Mouse (Mus musculus): ENCODE measurements around the gene Ddx25.

Gene Ddx25

GRCm38 (mm10) chr9:35541488-35541887, 16.8 kb downstream of the Ddx25 start:
- DNase-seq (ENCODE audit: low spot score in 2 of 2), result peak; percentile 57 to 85

GRCm38 (mm10) chr9:35541024-35541423, 17.3 kb downstream of the Ddx25 start:
- DNase-seq (ENCODE audit: low spot score in 2 of 2), result peak in 1 of 2 experiments; percentile 40

GRCm38 (mm10) chr9:35539001-35539750, 19.2 kb downstream of the Ddx25 start:
- DNase-seq (ENCODE audit: low spot score in 2 of 2), result no peak

GRCm38 (mm10) chr9:35535876-35536275, 22.5 kb downstream of the Ddx25 start:
- no peak for DNase-seq (ENCODE audit: low spot score in 2 of 2)

GRCm38 (mm10) chr9:35535110-35535509, 23.2 kb downstream of the Ddx25 start:
- DNase-seq (ENCODE audit: low spot score in 2 of 2), result no peak

GRCm38 (mm10) chr9:35533266-35533665, 25.1 kb downstream of the Ddx25 start:
- DNase-seq (ENCODE audit: low spot score in 2 of 2), result no peak

- no peak for DNase-seq (ENCODE audit: low spot score in 2 of 2)
Measured at GRCm38 (mm10) chr9:35529796-35530195, 28.5 kb downstream of the Ddx25 start.

GRCm38 (mm10) chr9:35529141-35529540, 29.2 kb downstream of the Ddx25 start:
- no peak for DNase-seq (ENCODE audit: low spot score in 2 of 2)

- peak; percentile 46 to 75 for DNase-seq (ENCODE audit: low spot score in 2 of 2)
Measured at GRCm38 (mm10) chr9:35523941-35524411, 34.4 kb downstream of the Ddx25 start.

GRCm38 (mm10) chr9:35523541-35523940, 34.8 kb downstream of the Ddx25 start:
- peak in 1 of 2 experiments; percentile 55 for DNase-seq (ENCODE audit: low spot score in 2 of 2)

- no peak for DNase-seq (ENCODE audit: low spot score in 2 of 2)
Measured at GRCm38 (mm10) chr9:35522821-35523515, 35.4 kb downstream of the Ddx25 start.

GRCm38 (mm10) chr9:35522241-35522640, 36.1 kb downstream of the Ddx25 start:
- DNase-seq (ENCODE audit: low spot score in 2 of 2), result no peak

GRCm38 (mm10) chr9:35520631-35521348, 37.5 kb downstream of the Ddx25 start:
- DNase-seq (ENCODE audit: low spot score in 2 of 2), result no peak

GRCm38 (mm10) chr9:35518169-35518568, 40.2 kb downstream of the Ddx25 start, which contains the start of gene Gm1113:
Gene Gm1113 (minus strand): TSS chr9:35518269.
- no peak for DNase-seq (ENCODE audit: low spot score in 2 of 2)

- peak in 1 of 2 experiments; percentile 54 for DNase-seq (ENCODE audit: low spot score in 2 of 2)
Measured at GRCm38 (mm10) chr9:35516711-35517110, 41.6 kb downstream of the Ddx25 start.

GRCm38 (mm10) chr9:35516182-35516581, 42.1 kb downstream of the Ddx25 start:
- peak in 1 of 2 experiments; percentile 52 for DNase-seq (ENCODE audit: low spot score in 2 of 2)

GRCm38 (mm10) chr9:35513900-35514299, 44.4 kb downstream of the Ddx25 start:
- DNase-seq (ENCODE audit: low spot score in 2 of 2), result peak in 1 of 2 experiments; percentile 52

- peak in 1 of 2 experiments; percentile 60 for DNase-seq (ENCODE audit: low spot score in 2 of 2)
Measured at GRCm38 (mm10) chr9:35508234-35508633, 50.1 kb downstream of the Ddx25 start.

- no peak for DNase-seq (ENCODE audit: low spot score in 2 of 2)
Measured at GRCm38 (mm10) chr9:35502361-35503000, 55.8 kb downstream of the Ddx25 start.

- DNase-seq (ENCODE audit: low spot score in 2 of 2), result no peak
Measured at GRCm38 (mm10) chr9:35499946-35500345, 58.4 kb downstream of the Ddx25 start.

- no peak for DNase-seq (ENCODE audit: low spot score in 2 of 2)
Measured at GRCm38 (mm10) chr9:35495471-35495870, 62.9 kb downstream of the Ddx25 start.

- no peak for DNase-seq (ENCODE audit: low spot score in 2 of 2)
Measured at GRCm38 (mm10) chr9:35494937-35495336, 63.4 kb downstream of the Ddx25 start.
